Mouse (Mus musculus) heart, embryonic 11.5 days (tissue): ENCODE data around the gene Nucks1. TPM values are rescaled to one million over a fixed set of nuclear protein-coding genes. Genes with fewer than 3 reads are reported as not detected.

Source experiments
- ATAC-seq: fragments of 200-750 bp; cut with Nextera tagmentation; replicated peaks from 2 replicates; pipeline ENCODE4 v1.8.0; 2017; ENCODE audit warnings: moderate library complexity; ENCODE audit not compliant: insufficient number of reproducible peaks, low FRiP score, low TSS enrichment
- H3K27ac ChIP-seq: fragments of 300-500 bp; sonication (generic); 2 replicates; pipeline ENCODE4 v1.5.1; 2014; ENCODE audit warnings: mild to moderate bottlenecking, low read depth, low read length
- H3K27me3 ChIP-seq: fragments of 300-500 bp; sonication (generic); 2 replicates; pipeline ENCODE4 v1.6.1; 2014; ENCODE audit warnings: mild to moderate bottlenecking, low read length, mixed read lengths; ENCODE audit not compliant: control insufficient read depth, insufficient read depth
- H3K36me3 ChIP-seq: fragments of 300-500 bp; sonication (generic); 2 replicates; pipeline ENCODE4 v1.6.1; 2014; ENCODE audit warnings: mild to moderate bottlenecking, low read length, moderate library complexity, mixed read lengths; ENCODE audit not compliant: control insufficient read depth, insufficient read depth
- H3K4me1 ChIP-seq: fragments of 300-500 bp; sonication (generic); 2 replicates; pipeline ENCODE4 v1.6.1; 2014; ENCODE audit warnings: low read length; ENCODE audit not compliant: control insufficient read depth, insufficient read depth
- H3K4me2 ChIP-seq: fragments of 300-500 bp; sonication (generic); 2 replicates; pipeline ENCODE4 v1.6.1; 2014; ENCODE audit warnings: mild to moderate bottlenecking, moderate library complexity
- H3K4me3 ChIP-seq: fragments of 300-500 bp; sonication (generic); 2 replicates; pipeline ENCODE4 v1.5.1; 2014; ENCODE audit warnings: low read depth, low read length
- H3K9ac ChIP-seq: fragments of 300-500 bp; sonication (generic); 2 replicates; pipeline ENCODE4 v1.6.1; 2014; ENCODE audit warnings: mild to moderate bottlenecking, low read depth, low read length, moderate library complexity
- H3K9me3 ChIP-seq: fragments of 300-500 bp; sonication (generic); replicated peaks from 2 replicates; pipeline ENCODE4 v1.6.1; 2016; ENCODE audit warnings: low read length; ENCODE audit not compliant: control insufficient read depth
- WGBS: fragments of 180-500 bp; shearing (Covaris S2); extraction: QIAGEN DNeasy Blood & Tissue Kit; methylation state at CpG from one replicate; pipeline ENCODE4 v1.1.7; 2014; ENCODE audit not compliant: insufficient replicate concordance; 5-methylcytosine and 5-hydroxymethylcytosine counted together
- polyA plus RNA-seq: library from polyadenylated mRNA; unstranded; fragments of >200 nt; fragmentation: Nextera tagmentation; extraction: Ambion mirVana; gene quantifications from 2 replicates; pipeline ENCODE4 v1.2.1, GENCODE M21; 2014

Gene Nucks1
- polyA plus RNA-seq, 1 experiment from 2014 or later = 36.1 TPM

- H3K27ac ChIP-seq = no peak overlapping the region
These were observed 28.5 kb downstream of the Nucks1 start for GRCm38 (mm10) chr1:131938811-131939210.

GRCm38 (mm10) chr1:131940711-131941244 is 30.4 kb downstream of the Nucks1 start:
- WGBS = 68% methylated on average over 2 of the region's 2 CpGs
- Histone ChIP-seq H3K9ac (no peak overlapping the region), H3K4me3 (no peak overlapping the region), H3K9me3 (no peaks in the 10 kb centered on the region), H3K4me2 (no peak overlapping the region), H3K27ac (no peak overlapping the region), H3K4me1 (peaks cover 10% of the 10 kb centered on the region; the same call in 1 of the 2 replicates), H3K36me3 (no peaks in the 10 kb centered on the region), H3K27me3 (no peaks in the 10 kb centered on the region)
- no peak for ATAC-seq

More at GRCm38 (mm10) chr1:131938811-131939210, 28.5 kb downstream of the Nucks1 start:
- no peaks in the 10 kb centered on the region for H3K9me3 ChIP-seq
- 0 out of 2 replicates have a peak, but pooled peaks have one; percentile 26 for ATAC-seq
- 37% methylated on average over 1 of the region's 1 CpGs for WGBS
- no peak overlapping the region for H3K9ac ChIP-seq
- H3K4me3 ChIP-seq = no peak overlapping the region
- peaks cover 7% of the 10 kb centered on the region; the same call in 1 of the 2 replicates for H3K4me1 ChIP-seq
- no peak overlapping the region for H3K4me2 ChIP-seq
- no peaks in the 10 kb centered on the region for H3K27me3 ChIP-seq
- no peaks in the 10 kb centered on the region for H3K36me3 ChIP-seq

GRCm38 (mm10) chr1:131941501-131941900 is 31.2 kb downstream of the Nucks1 start:
- WGBS = 92% methylated on average over 1 of the region's 1 CpGs
- Histone ChIP-seq H3K4me3 (no peak overlapping the region), H3K27me3 (no peaks in the 10 kb centered on the region), H3K4me1 (peaks cover 10% of the 10 kb centered on the region; the same call in 1 of the 2 replicates), H3K4me2 (no peak overlapping the region), H3K9ac (no peak overlapping the region), H3K27ac (no peak overlapping the region), H3K36me3 (no peaks in the 10 kb centered on the region), H3K9me3 (no peaks in the 10 kb centered on the region)
- no peak for ATAC-seq

- no peak overlapping the region for H3K4me2 ChIP-seq
- H3K4me1 ChIP-seq = peaks cover 10% of the 10 kb centered on the region; the same call in 1 of the 2 replicates
- no peaks in the 10 kb centered on the region for H3K9me3 ChIP-seq
- H3K27ac ChIP-seq = no peak overlapping the region
- 48% methylated on average over 16 of the region's 16 CpGs for WGBS
- no peak overlapping the region for H3K9ac ChIP-seq
- H3K27me3 ChIP-seq = no peaks in the 10 kb centered on the region
- H3K4me3 ChIP-seq = no peak overlapping the region
- no peaks in the 10 kb centered on the region for H3K36me3 ChIP-seq
- ATAC-seq = no peak
These were observed 32.6 kb downstream of the Nucks1 start for GRCm38 (mm10) chr1:131942621-131943590.

GRCm38 (mm10) chr1:131945674-131946440 is 35.5 kb downstream of the Nucks1 start:
- H3K9ac ChIP-seq = no peak overlapping the region
- H3K27ac ChIP-seq = no peak overlapping the region
- H3K36me3 ChIP-seq = no peaks in the 10 kb centered on the region
- no peaks in the 10 kb centered on the region for H3K27me3 ChIP-seq
- WGBS = 44% methylated on average over 10 of the region's 10 CpGs
- ATAC-seq = no peak
- H3K4me1 ChIP-seq = 0 out of 2 replicates have a peak, but pooled peaks cover 3% of the 10 kb centered on the region
- H3K4me3 ChIP-seq = no peak overlapping the region
- H3K4me2 ChIP-seq = no peak overlapping the region
- H3K9me3 ChIP-seq = no peaks in the 10 kb centered on the region

- H3K36me3 ChIP-seq = no peaks in the 10 kb centered on the region
- H3K4me1 ChIP-seq = 0 out of 2 replicates have a peak, but pooled peaks cover 3% of the 10 kb centered on the region
- H3K9me3 ChIP-seq = no peaks in the 10 kb centered on the region
- ATAC-seq = no peak
- no peak overlapping the region for H3K27ac ChIP-seq
- no peak overlapping the region for H3K4me2 ChIP-seq
- H3K9ac ChIP-seq = no peak overlapping the region
- WGBS = 78% methylated on average over 11 of the region's 11 CpGs
- no peak overlapping the region for H3K4me3 ChIP-seq
- H3K27me3 ChIP-seq = no peaks in the 10 kb centered on the region
These were observed 36.3 kb downstream of the Nucks1 start for GRCm38 (mm10) chr1:131946462-131947215.

- ATAC-seq = no peak
- H3K4me2 ChIP-seq = no peak overlapping the region
- H3K9me3 ChIP-seq = no peaks in the 10 kb centered on the region
- H3K36me3 ChIP-seq = no peaks in the 10 kb centered on the region
- H3K4me3 ChIP-seq = no peak overlapping the region
- H3K4me1 ChIP-seq = 0 out of 2 replicates have a peak, but pooled peaks cover 3% of the 10 kb centered on the region
- H3K27me3 ChIP-seq = no peaks in the 10 kb centered on the region
- H3K9ac ChIP-seq = no peak overlapping the region
- WGBS = 33% methylated on average over 1 of the region's 1 CpGs
- H3K27ac ChIP-seq = no peak overlapping the region
These were observed 37.7 kb downstream of the Nucks1 start for GRCm38 (mm10) chr1:131947997-131948525.
